Mouse (Mus musculus) natural killer cell, adult 2 months (primary cell): ENCODE results near the gene Tcf3.

Experiments
- DNase-seq, 2 experiments: peaks; one replicate each; pipeline ENCODE4 v3.0.0; 2022; ENCODE audit warnings: low spot score in 2 of 2

Tcf3 gene

GRCm38 (mm10) chr10:80385811-80386734, 47.4 kb downstream of the Tcf3 start:
- DNase-seq: no peak

GRCm38 (mm10) chr10:80385310-80385709, 48.1 kb downstream of the Tcf3 start:
- DNase-seq: no peak

DNA sequence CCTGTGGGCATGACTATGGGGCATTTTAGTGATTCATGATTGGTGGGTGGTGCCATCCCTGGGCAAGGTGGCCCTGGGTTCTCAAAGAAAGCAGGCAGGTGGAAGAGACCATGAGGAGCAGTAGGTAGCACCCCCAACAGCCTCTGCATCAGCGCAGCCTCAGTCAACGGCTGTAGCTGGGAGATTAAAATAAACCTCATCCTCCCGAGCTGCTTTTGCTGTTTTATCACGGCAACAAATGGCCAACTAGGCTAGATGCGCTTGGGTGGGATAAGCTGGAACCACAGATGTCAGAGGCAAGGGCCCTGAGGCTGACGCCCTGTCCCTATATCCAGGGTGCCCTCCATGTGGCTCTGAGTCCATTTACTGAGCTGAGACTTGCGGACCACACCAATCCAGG, 48.7 kb downstream of the Tcf3 start:
- no peak for DNase-seq

GRCm38 (mm10) chr10:80384115-80384639, 49.3 kb downstream of the Tcf3 start:
- DNase-seq: no peak

DNA sequence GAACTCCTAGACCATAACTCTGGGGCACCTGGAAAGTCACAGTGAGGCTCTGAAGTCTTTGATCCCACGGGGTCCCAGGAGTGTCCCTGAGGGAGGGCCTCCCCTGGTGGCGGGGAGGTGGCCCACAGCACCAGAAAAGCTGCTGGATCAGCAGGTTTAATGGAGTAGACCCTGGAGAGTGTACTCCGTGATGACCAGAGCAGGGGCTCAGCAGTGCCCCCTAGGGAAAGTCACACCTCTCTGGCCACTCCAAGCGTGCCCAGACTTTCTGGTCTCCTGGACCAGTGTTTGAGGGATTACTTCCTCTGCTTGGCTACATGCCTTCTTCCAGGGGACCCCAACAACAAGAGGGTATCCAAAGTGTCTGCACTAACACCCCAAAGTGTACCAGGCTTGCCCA, 50.0 kb downstream of the Tcf3 start:
- DNase-seq: no peak

- DNase-seq: no peak
Measured at GRCm38 (mm10) chr10:80382641-80383365, 50.6 kb downstream of the Tcf3 start.

GRCm38 (mm10) chr10:80377716-80378115, 55.7 kb downstream of the Tcf3 start:
- DNase-seq: peak in 1 of 2 experiments; percentile 50

- DNase-seq: peak; percentile 85 to 92
Measured at GRCm38 (mm10) chr10:80376160-80376559, 57.3 kb downstream of the Tcf3 start.

DNA sequence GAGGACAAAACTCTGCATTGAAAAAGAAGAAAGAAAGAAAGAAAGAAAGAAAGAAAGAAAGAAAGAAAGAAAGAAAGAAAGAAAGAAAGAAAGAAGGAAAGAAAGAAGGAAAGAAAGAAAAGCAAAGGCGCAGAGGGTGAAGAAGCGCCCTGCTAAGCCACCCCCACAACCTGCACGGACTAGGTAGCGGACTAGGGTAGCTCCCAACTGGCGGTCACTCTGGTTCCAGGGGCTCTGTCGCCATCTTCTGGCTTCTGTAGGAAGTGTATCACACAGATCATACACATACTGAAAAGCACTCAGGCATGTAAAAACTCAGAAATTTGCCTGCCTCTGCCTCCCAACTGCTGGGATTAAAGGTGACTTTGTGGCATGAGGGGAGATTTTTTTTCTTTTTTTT, 59.4 kb downstream of the Tcf3 start:
- peak; percentile 71 to 83 for DNase-seq

GRCm38 (mm10) chr10:80372706-80373105, 60.7 kb downstream of the Tcf3 start:
- no peak for DNase-seq

DNA sequence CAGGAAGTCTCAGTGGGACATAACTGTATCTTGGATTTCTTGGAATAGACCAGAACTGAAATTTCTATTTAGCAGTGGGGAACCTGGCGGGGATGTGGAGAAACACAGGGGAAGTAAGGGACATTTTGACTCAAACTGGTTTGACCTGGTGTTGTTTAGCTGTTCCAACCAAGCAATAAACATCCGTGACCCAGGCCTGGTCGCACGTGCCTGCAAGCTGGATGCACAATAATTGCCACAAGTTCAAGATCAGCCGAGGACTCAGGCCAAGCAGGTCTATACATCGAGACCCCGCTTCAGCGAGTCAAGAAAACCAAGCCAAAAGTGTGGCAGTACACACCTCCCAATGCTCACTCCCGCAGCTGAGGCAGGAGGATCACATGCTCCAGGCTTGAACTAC, 61.5 kb downstream of the Tcf3 start:
- DNase-seq: no peak

DNA sequence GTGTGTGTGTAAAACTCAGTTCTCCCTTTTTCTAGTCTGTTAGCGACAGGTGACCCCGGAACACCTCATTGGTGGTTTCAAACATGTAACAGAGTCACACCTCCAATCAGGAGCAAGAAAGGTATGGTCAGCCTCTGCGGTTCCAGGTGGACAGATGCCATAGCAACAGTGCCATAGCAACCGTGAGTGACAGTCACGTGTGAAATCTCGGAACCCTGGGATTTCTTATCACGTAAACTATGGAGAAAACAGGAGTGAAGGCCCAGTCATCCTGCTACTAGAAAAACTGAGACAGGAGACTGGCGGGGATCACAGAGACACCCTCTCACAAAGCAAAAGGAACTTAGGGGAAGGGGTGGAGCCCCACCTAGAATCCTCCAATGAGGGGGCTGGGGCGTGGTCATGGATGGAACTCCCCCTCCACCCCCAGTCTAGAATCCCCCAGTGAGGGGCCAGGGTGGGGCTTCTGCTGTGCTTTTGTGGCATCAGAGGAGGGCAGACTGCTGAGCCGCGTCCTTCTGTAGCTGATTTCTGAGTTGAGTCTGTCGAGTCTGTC, 62.0 kb downstream of the Tcf3 start:
- peak; percentile 69 to 86 for DNase-seq

DNA sequence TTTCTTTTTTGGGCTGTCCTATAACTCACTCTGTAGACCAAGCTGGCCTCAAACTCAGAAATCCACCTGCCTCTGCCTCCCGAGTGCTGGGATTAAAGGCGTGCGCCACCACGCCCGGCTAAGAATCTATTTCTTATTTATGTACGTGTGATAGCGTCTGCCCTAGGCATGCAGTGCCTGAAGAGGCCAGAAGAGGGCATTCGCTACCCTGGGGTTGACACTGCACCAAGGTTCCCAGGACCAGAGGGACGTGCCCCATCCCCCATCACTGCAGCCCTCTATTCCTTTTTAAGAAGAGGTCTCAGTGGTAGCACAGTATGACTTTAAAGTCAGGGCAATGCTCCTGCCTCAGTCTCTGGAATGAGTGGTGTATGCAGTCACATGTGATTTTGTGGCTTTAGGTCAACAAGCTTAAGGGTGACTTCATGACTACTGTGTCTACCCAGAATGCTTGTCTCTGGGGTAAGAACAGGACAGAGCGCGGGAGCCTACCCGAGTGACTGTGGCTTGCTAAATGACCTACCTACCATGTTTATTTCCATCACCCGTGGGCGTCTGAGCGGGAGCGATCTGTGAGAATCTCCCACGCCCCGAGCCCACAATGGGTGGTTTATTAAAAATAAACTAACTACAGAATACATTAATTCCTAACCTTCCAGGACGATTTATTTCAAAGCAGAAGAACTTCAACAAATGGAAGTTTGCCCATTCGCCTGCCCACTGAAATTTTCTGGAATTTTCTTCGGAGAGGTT, 63.3 kb downstream of the Tcf3 start:
- peak in 1 of 2 experiments; percentile 37 for DNase-seq

GRCm38 (mm10) chr10:80368392-80368791, 65.1 kb downstream of the Tcf3 start:
- no peak for DNase-seq

DNA sequence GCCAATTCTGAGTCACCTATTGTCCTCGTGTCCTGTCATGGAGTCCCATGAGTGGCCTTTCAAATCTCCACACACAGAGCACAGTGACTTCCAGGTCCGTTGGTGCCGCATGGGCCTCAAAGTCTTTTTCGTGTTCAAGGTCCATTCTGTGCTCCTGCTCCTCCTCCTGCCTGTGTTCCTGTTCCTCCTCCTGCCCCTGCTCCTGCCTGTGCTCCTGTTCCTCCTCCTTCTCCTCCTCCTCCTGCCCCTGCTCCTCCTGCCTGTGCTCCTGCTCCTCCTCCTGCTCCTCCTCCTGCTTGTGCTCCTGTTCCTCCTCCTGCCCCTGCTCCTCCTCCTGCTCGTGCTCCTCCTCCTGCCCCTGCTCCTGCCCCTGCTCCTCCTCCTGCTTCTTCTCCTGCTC, 65.5 kb downstream of the Tcf3 start:
- no peak for DNase-seq

- DNase-seq: no peak
Measured at GRCm38 (mm10) chr10:80365736-80366135, 67.7 kb downstream of the Tcf3 start.

DNA sequence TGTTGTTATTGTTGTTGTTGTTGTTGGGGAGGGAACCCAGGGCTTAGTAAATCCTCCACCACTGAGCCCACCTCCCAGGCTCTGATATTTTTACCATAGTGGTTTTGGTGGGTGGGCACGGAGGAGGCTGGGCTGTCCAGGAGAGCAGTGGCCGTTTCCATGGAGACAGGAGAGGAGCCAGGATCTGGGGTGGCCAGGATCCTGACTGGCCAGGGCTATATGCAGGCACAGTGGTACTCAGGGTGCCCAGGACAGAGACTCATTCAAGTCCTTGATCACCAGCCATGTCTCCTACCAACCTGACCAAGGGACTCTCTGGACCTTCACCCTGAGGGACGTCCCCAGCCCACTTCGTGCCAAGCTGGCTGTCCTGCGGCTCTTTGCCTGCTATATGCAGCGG, 69.7 kb downstream of the Tcf3 start:
- no peak for DNase-seq
